Mouse (Mus musculus) MEL (cell line): Measurements from ENCODE around the gene Enpep. TPM values are rescaled to one million over a fixed set of nuclear protein-coding genes. Genes with fewer than 3 reads are reported as not detected.

Source experiments
- DNase-seq: peaks from one replicate; pipeline ENCODE4 v3.0.0; 2011; ENCODE audit warnings: low read depth, low spot score
- H3K27ac ChIP-seq: 2 replicates; pipeline ENCODE4 v1.5.1; 2012; ENCODE audit warnings: low read depth, mild to moderate bottlenecking, control low read depth, low read length, moderate library complexity; ENCODE audit not compliant: control insufficient read depth
- H3K27me3 ChIP-seq, 2 experiments: fragments of 150-350 bp in 1 of 2; sonication (generic) in 1 of 2; 2 replicates each; pipeline ENCODE4 v1.6.1; 2012; ENCODE audit warnings: low read length in 2 of 2, mild to moderate bottlenecking in 2 of 2, improper control_type of control experiment in 1 of 2, moderate library complexity in 1 of 2; ENCODE audit not compliant: insufficient read depth in 2 of 2, control insufficient read depth in 1 of 2
- H3K36me3 ChIP-seq, 2 experiments: 2 replicates each; pipeline ENCODE4 v1.6.1; 2012 to 2014; ENCODE audit warnings: low read length in 2 of 2, improper control_type of control experiment in 1 of 2, inconsistent platforms in 1 of 2, mild to moderate bottlenecking in 1 of 2; ENCODE audit not compliant: insufficient read depth in 2 of 2, control insufficient read depth in 1 of 2
- H3K4me1 ChIP-seq, 2 experiments: fragments of 150-350 bp in 1 of 2; sonication (generic) in 1 of 2; 2 replicates each; pipeline ENCODE4 v1.6.1; 2012; ENCODE audit warnings: low read length in 2 of 2, improper control_type of control experiment in 1 of 2, mild to moderate bottlenecking in 1 of 2; ENCODE audit not compliant: insufficient read depth in 2 of 2, control insufficient read depth in 1 of 2
- H3K4me3 ChIP-seq, 2 experiments: fragments of 150-350 bp in 1 of 2; sonication (generic) in 1 of 2; 2 replicates each; pipeline ENCODE4 v1.5.1; 2012; ENCODE audit warnings: low read depth in 2 of 2, low read length in 2 of 2, mild to moderate bottlenecking in 2 of 2, moderate library complexity in 2 of 2, control low read depth in 1 of 2, improper control_type of control experiment in 1 of 2; ENCODE audit not compliant: control insufficient read depth in 1 of 2, insufficient read depth in 1 of 2
- H3K79me2 ChIP-seq: 2 replicates; pipeline ENCODE4 v1.6.1; 2012; ENCODE audit warnings: mild to moderate bottlenecking, low read length, moderate library complexity; ENCODE audit not compliant: control insufficient read depth, poor library complexity, insufficient read depth
- H3K9ac ChIP-seq: 2 replicates; pipeline ENCODE4 v1.6.1; 2012; ENCODE audit warnings: low read depth, mild to moderate bottlenecking, control low read depth, low read length, moderate library complexity; ENCODE audit not compliant: control insufficient read depth, poor library complexity, severe bottlenecking
- H3K9me3 ChIP-seq: fragments of 150-350 bp; sonication (generic); replicated peaks from 2 replicates; pipeline ENCODE4 v1.6.1; 2012; ENCODE audit warnings: mild to moderate bottlenecking, low read length, improper control_type of control experiment, moderate library complexity; ENCODE audit not compliant: insufficient read depth
- CHD1 ChIP-seq: IDR thresholded peaks from 2 replicates; pipeline ENCODE4 v1.6.1; 2012; ENCODE audit warnings: low read depth, mild to moderate bottlenecking, inconsistent platforms, low read length, improper control_type of control experiment
- EP300 ChIP-seq, 2 experiments: IDR thresholded peaks; 2 replicates each; pipeline ENCODE4 v1.6.1; 2011; ENCODE audit warnings: improper control_type of control experiment in 2 of 2, low read length in 2 of 2, low read depth in 1 of 2, mild to moderate bottlenecking in 1 of 2
- GABPA ChIP-seq: IDR thresholded peaks from 2 replicates; pipeline ENCODE4 v1.6.1; 2012; ENCODE audit warnings: low read depth, mild to moderate bottlenecking, inconsistent platforms, low read length, improper control_type of control experiment, moderate library complexity
- HCFC1 ChIP-seq: IDR thresholded peaks from 2 replicates; pipeline ENCODE4 v1.6.1; 2012; ENCODE audit warnings: low read depth, mild to moderate bottlenecking, inconsistent platforms, low read length, improper control_type of control experiment, moderate library complexity
- JUND ChIP-seq: IDR thresholded peaks from 2 replicates; pipeline ENCODE4 v1.6.1; 2011; ENCODE audit warnings: low read depth, mild to moderate bottlenecking, improper control_type of control experiment, low read length
- KAT2A ChIP-seq: conservative IDR thresholded peaks from 2 replicates; pipeline ENCODE4 v1.6.1; 2012; ENCODE audit warnings: low read depth, low read length, improper control_type of control experiment, inconsistent platforms
- MAZ ChIP-seq: IDR thresholded peaks from 2 replicates; pipeline ENCODE4 v1.6.1; 2012; ENCODE audit warnings: low read depth, mild to moderate bottlenecking, inconsistent platforms, low read length, improper control_type of control experiment
- MXI1 ChIP-seq: IDR thresholded peaks from 2 replicates; pipeline ENCODE4 v1.6.1; 2011; ENCODE audit warnings: mild to moderate bottlenecking, low read depth, low read length, improper control_type of control experiment
- NRF1 ChIP-seq: IDR thresholded peaks from 2 replicates; pipeline ENCODE4 v1.6.1; 2014; ENCODE audit warnings: low read depth, mild to moderate bottlenecking, inconsistent platforms, low read length, improper control_type of control experiment, moderate library complexity; ENCODE audit not compliant: poor library complexity, insufficient read depth, severe bottlenecking
- RAD21 ChIP-seq: IDR thresholded peaks from 2 replicates; pipeline ENCODE4 v1.6.1; 2011; ENCODE audit warnings: mild to moderate bottlenecking, low read depth, low read length, improper control_type of control experiment
- RCOR1 ChIP-seq: IDR thresholded peaks from 2 replicates; pipeline ENCODE4 v1.6.1; 2012; ENCODE audit warnings: low read depth, mild to moderate bottlenecking, inconsistent platforms, low read length, improper control_type of control experiment
- TAL1 ChIP-seq: IDR thresholded peaks from 2 replicates; pipeline ENCODE4 v1.6.1; 2012; ENCODE audit warnings: mild to moderate bottlenecking, inconsistent platforms, low read length, moderate library complexity, mixed read lengths
- TCF12 ChIP-seq: IDR thresholded peaks from 2 replicates; pipeline ENCODE4 v1.6.1; 2014; ENCODE audit warnings: low read depth, mild to moderate bottlenecking, inconsistent platforms, low read length, improper control_type of control experiment, moderate library complexity
- USF1 ChIP-seq: IDR thresholded peaks from 2 replicates; pipeline ENCODE4 v1.6.1; 2014; ENCODE audit warnings: low read depth, mild to moderate bottlenecking, inconsistent platforms, low read length, improper control_type of control experiment, moderate library complexity
- ZC3H11A ChIP-seq: IDR thresholded peaks from 2 replicates; pipeline ENCODE4 v1.6.1; 2012; ENCODE audit warnings: low read depth, mild to moderate bottlenecking, inconsistent platforms, low read length, improper control_type of control experiment
- ZNF384 ChIP-seq: IDR thresholded peaks from 2 replicates; pipeline ENCODE4 v1.6.1; 2012; ENCODE audit warnings: low read depth, mild to moderate bottlenecking, inconsistent platforms, low read length, improper control_type of control experiment
- polyA plus RNA-seq, 2 experiments: library from polyadenylated mRNA; stranded (reverse) in 1 of 2; unstranded in 1 of 2; fragments of >175 nt in 1 of 2; fragments of >200 nt in 1 of 2; gene quantifications; 2 replicates each; pipeline versions ENCODE4 v1.2.1 to v1.2.4; 2012; ENCODE audit warnings: low replicate concordance in 2 of 2, low read depth in 1 of 2; ENCODE audit not compliant: insufficient read length in 2 of 2, insufficient read depth in 1 of 2, missing spikeins in 1 of 2
- total RNA-seq: library from RNA; depleted of rRNA; stranded (reverse); fragments of 300-350 nt; gene quantifications from 2 replicates; pipeline ENCODE4 v1.2.3, GENCODE M21; 2012; rRNA removed

Enpep gene
- total RNA-seq (not detected in 2 replicates), polyA plus RNA-seq (not detected)

GRCm38 (mm10) chr3:129332586-129332985, at the start of gene Enpep:
Gene Enpep, minus strand, starts transcription at chr3:129332720.
- Histone ChIP-seq H3K27ac (no peak within 1 kb of the TSS), H3K36me3 (no peaks in the 10 kb centered on the region), H3K79me2 (no peaks in the 10 kb centered on the region), H3K4me1 (no peaks in the 10 kb centered on the region), H3K9me3 (no peaks in the 10 kb centered on the region), H3K4me3 (no peak within 1 kb of the TSS), H3K9ac (no peak within 1 kb of the TSS), H3K27me3 (no peaks in the 10 kb centered on the region)
- DNase-seq: no peak
- TF ChIP-seq MAZ (no peak), RCOR1 (no peak), NRF1 (no peak), HCFC1 (no peak), KAT2A (no peak), ZC3H11A (no peak), JUND (no peak), TAL1 (no peak), EP300 (IDR thresholded peaks at IDR 0.05; ENCODE audit: low read depth in 1 of 2, low read length in 2 of 2) (no peak), TCF12 (no peak), USF1 (no peak), CHD1 (no peak), RAD21 (no peak), MXI1 (no peak), GABPA (no peak)

- H3K27me3 ChIP-seq: peaks cover 0 to 3% of the 10 kb centered on the region in 2 experiments; a peak in 1 of 4 replicates
- H3K79me2 ChIP-seq: no peaks in the 10 kb centered on the region
- no peak overlapping the region for H3K4me3 ChIP-seq
- no peaks in the 10 kb centered on the region for H3K36me3 ChIP-seq
- DNase-seq: no peak
- no peaks in the 10 kb centered on the region for H3K9me3 ChIP-seq
- H3K4me1 ChIP-seq: no peaks in the 10 kb centered on the region
- no peak for TF ChIP-seq ZNF384
- H3K9ac ChIP-seq: no peak overlapping the region
- no peak overlapping the region for H3K27ac ChIP-seq
These were observed 46.6 kb upstream of the Enpep start for GRCm38 (mm10) chr3:129379109-129379508.
